Mouse (Mus musculus): ENCODE results near the gene Gm8265.
"Not testable (repeated sequence)": the region's sequence is repeated elsewhere in the genome, so short reads cannot be mapped to it uniquely, and the experiment has no call there.

Gene Gm8265

DNA sequence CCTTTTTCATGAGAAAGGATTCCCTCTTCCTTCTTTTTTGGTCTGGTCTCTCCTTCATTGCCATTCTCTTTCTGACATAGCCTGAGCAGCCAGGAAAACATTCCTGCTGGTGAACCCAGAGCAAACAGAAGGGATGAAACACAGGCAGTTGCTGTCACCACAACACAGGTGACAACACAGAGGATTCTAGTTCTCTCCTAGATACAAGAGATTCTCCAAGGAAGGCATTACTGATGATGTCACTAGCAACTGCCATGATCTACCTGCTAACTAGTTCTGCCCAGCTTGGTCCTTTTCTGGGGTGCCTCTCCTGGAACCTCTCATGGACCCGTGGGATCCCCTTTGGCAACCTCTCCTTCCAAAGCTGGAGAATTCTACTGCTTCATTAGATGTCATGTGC, at the start of gene Gm8265:
Gm8265 (minus strand) TSS at position 101 of the 400 bp plus-strand sequence.
- not testable (repeated sequence) for DNase-seq (ENCODE audit: low read depth)
